Mouse (Mus musculus) midbrain, embryonic 12.5 days (tissue): ENCODE data around the gene Sult4a1. TPM values are rescaled to one million over a fixed set of nuclear protein-coding genes. Genes with fewer than 3 reads are reported as not detected.
"Not testable (repeated sequence)": the region's sequence is repeated elsewhere in the genome, so short reads cannot be mapped to it uniquely, and the experiment has no call there.

Source experiments
- ATAC-seq: fragments of 200-750 bp; cut with Nextera tagmentation; 2 replicates; pipeline ENCODE4 v1.8.0; 2017; ENCODE audit warnings: low read depth, moderate TSS enrichment, moderate library complexity; ENCODE audit not compliant: low FRiP score
- H3K27ac ChIP-seq: fragments of 300-500 bp; sonication (generic); replicated peaks from 2 replicates; pipeline ENCODE4 v1.5.1; 2016; ENCODE audit warnings: mild to moderate bottlenecking
- H3K27me3 ChIP-seq: fragments of 300-500 bp; sonication (generic); 2 replicates; pipeline ENCODE4 v1.6.1; 2016; ENCODE audit warnings: mild to moderate bottlenecking
- H3K36me3 ChIP-seq: fragments of 300-500 bp; sonication (generic); 2 replicates; pipeline ENCODE4 v1.6.1; 2016
- H3K4me1 ChIP-seq: fragments of 300-500 bp; sonication (generic); 2 replicates; pipeline ENCODE4 v1.6.1; 2016
- H3K4me2 ChIP-seq: fragments of 300-500 bp; sonication (generic); replicated peaks from 2 replicates; pipeline ENCODE4 v1.6.1; 2016; ENCODE audit warnings: mild to moderate bottlenecking, moderate library complexity
- H3K4me3 ChIP-seq: fragments of 300-500 bp; sonication (generic); 2 replicates; pipeline ENCODE4 v1.5.1; 2016; ENCODE audit warnings: mild to moderate bottlenecking
- H3K9ac ChIP-seq: fragments of 300-500 bp; sonication (generic); replicated peaks from 2 replicates; pipeline ENCODE4 v1.6.1; 2016; ENCODE audit warnings: mild to moderate bottlenecking, moderate library complexity
- H3K9me3 ChIP-seq: fragments of 300-500 bp; sonication (generic); 2 replicates; pipeline ENCODE4 v1.6.1; 2016; ENCODE audit warnings: mild to moderate bottlenecking
- WGBS: fragments of 180-500 bp; shearing (Covaris S2); methylation state at CpG from one replicate; pipeline ENCODE4 v1.1.7; 2016; 5-methylcytosine and 5-hydroxymethylcytosine counted together
- polyA plus RNA-seq: library from polyadenylated mRNA; unstranded; fragments of >200 nt; fragmentation: Nextera tagmentation; extraction: Ambion mirVana; gene quantifications from 2 replicates; pipeline ENCODE4 v1.2.1, GENCODE M21; 2016

Gene Sult4a1
- polyA plus RNA-seq, 1 experiment from 2014 or later: 19.1 TPM

DNA sequence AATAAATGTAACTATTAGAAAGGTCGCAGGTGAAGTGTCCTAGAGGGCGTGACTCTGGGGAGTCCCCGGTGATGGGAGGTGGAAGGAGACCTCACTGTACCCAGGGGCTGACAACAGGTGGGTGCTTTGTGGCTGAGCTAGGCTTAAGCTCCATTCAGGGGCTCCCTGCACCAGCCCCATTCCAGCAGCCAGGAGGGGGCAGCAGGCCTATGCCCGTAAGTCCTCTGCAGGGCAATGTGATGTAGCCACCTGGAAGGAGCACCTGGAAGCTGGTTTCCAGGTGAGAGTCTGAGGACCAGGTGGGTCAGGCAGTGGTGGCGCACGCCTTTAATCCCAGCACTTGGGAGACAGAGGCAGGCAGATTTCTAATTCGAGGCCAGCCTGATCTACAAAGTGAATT lies 18.5 kb upstream of the Sult4a1 start:
- no peaks in the 10 kb centered on the region for H3K4me1 ChIP-seq
- H3K4me3 ChIP-seq: no peak overlapping the region
- H3K27ac ChIP-seq: no peak overlapping the region
- H3K36me3 ChIP-seq: no peaks in the 10 kb centered on the region
- peaks cover 7% of the 10 kb centered on the region; the same call in 1 of the 2 replicates for H3K27me3 ChIP-seq
- H3K9ac ChIP-seq: no peak overlapping the region
- no peak overlapping the region for H3K4me2 ChIP-seq
- ATAC-seq: no peak
- WGBS: 73% methylated on average over 7 of the region's 7 CpGs
- H3K9me3 ChIP-seq: no peaks in the 10 kb centered on the region

DNA sequence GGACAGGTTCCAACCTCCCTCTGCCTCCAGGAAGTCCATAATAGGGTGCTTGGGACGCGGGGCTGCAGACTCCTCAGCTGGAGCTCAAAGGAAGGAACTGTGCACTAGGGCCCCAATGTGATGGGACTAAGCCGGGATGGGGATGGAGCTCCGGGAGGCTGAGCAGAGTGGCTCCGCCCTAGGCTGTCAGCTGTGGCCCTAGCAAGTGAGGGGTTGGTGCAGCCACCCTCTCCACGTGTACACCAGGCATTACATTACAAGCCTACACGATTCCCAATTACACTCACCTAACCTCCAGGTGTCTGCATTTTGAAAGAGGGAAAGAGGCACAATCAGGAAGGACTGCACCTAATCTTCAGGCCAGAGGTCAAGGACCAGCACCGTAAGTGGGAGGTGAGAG lies 17.5 kb upstream of the Sult4a1 start, which contains the start of gene Pnpla5:
Gene Pnpla5, minus strand, starts transcription at position 101 of the 400 bp plus-strand sequence.
- H3K4me2 ChIP-seq: no peak within 1 kb of the TSS
- no peak within 1 kb of the TSS for H3K27ac ChIP-seq
- H3K27me3 ChIP-seq: peaks cover 11% of the 10 kb centered on the region; the same call in 1 of the 2 replicates
- H3K9me3 ChIP-seq: no peaks in the 10 kb centered on the region
- no peaks in the 10 kb centered on the region for H3K4me1 ChIP-seq
- H3K9ac ChIP-seq: no peak within 1 kb of the TSS
- WGBS: 69% methylated on average over 8 of the region's 8 CpGs
- no peak for ATAC-seq
- H3K36me3 ChIP-seq: no peaks in the 10 kb centered on the region
- H3K4me3 ChIP-seq: no peak within 1 kb of the TSS

DNA sequence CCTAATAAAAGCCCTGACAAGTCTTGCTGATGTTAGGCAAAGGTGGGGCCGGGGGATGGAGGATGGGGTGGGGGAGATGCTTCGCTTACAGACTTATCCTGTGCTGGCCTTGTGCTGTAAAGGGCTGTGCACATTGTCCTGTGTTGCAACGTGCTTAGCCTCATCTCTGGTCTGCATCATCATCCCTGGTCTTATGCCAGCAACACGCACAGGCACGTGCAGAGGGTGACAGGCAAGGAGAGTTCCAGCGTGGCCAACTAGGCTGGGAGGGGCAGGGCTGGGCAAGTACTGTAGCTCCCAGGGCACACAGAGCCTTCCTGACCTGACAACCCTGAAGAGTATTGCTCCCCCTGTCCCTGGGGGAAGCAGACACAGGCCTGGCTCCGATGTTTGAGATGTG lies 15.5 kb upstream of the Sult4a1 start:
- Histone ChIP-seq H3K9me3 (no peaks in the 10 kb centered on the region; the same call in 1 of the 2 replicates), H3K9ac (no peak overlapping the region), H3K4me2 (no peak overlapping the region), H3K27me3 (peaks cover 11% of the 10 kb centered on the region; the same call in 1 of the 2 replicates), H3K4me3 (no peak overlapping the region), H3K36me3 (no peaks in the 10 kb centered on the region), H3K27ac (no peak overlapping the region), H3K4me1 (no peaks in the 10 kb centered on the region)
- WGBS: 87% methylated on average over 7 of the region's 7 CpGs
- ATAC-seq: no peak

DNA sequence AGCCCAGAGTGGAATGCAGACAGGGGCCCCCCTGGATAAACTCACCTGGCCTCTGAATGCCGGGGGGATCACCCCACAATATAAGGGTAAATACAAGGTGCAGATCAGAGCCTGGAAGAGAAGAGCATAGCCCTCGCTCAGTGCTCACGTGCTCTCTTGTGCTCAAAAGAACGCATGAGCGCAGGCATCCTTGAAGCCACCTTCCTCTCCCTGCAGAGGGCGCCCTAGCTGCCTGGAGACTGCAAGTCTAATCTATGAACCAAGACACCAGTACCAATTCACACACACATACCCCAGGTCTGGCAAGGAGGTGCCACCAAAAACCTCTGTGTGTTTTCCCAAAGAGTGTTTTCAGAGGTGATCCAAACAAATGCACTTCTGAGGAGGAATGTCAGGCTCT lies 15.1 kb upstream of the Sult4a1 start:
- Histone ChIP-seq H3K4me2 (no peak overlapping the region), H3K9ac (no peak overlapping the region), H3K27ac (no peak overlapping the region), H3K27me3 (peaks cover 11% of the 10 kb centered on the region; the same call in 1 of the 2 replicates), H3K9me3 (no peaks in the 10 kb centered on the region; the same call in 1 of the 2 replicates), H3K36me3 (no peaks in the 10 kb centered on the region), H3K4me3 (no peak overlapping the region), H3K4me1 (no peaks in the 10 kb centered on the region)
- no peak for ATAC-seq
- 26% methylated on average over 6 of the region's 6 CpGs for WGBS

DNA sequence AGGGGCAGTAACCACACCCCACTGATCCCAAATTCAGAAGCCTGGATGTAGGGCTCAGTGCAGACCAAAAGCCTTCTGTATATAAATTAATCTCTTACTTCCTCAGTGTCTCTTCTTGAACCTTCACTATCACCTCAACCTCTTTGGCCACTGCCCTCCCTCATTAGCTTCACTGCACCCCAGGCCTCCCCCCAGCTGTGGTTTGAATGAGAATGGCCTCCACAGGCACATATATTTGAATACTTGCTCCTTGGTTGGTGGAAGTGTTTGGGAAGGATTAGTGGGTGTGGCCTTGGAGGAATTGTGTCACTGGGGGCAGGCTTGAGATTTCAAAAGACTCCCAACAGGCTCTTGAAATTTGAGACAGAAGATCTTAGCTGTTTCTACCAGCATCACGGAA lies 10.9 kb upstream of the Sult4a1 start:
- Histone ChIP-seq H3K27ac (no peak overlapping the region), H3K4me3 (no peak overlapping the region), H3K9ac (no peak overlapping the region), H3K9me3 (no peaks in the 10 kb centered on the region; the same call in 1 of the 2 replicates), H3K4me2 (no peak overlapping the region), H3K4me1 (no peaks in the 10 kb centered on the region), H3K27me3 (peaks cover 16% of the 10 kb centered on the region), H3K36me3 (no peaks in the 10 kb centered on the region)
- ATAC-seq: no peak
- 88% methylated on average over 1 of the region's 1 CpGs for whole genome bisulfite sequencing

DNA sequence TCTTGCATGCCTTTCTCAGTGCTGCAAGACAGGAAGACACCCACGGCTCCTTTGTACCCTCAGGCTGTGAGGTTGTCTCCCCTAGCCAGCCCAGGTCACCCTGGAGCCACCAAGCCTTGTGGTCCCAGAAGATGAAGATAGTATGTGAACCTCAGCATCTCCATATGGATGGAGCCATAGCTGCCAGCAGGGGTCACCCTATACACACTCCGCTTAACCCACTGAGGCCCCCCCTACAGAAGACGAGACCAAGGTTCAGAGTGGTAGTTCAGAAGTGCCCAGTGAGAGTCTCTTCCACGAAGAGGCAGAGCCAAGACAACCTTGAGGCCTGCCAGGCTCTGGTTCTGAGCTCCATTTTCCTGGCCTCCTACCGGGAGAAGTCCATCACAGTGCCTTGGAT lies 10.2 kb upstream of the Sult4a1 start:
- H3K4me1 ChIP-seq: no peaks in the 10 kb centered on the region
- no peak overlapping the region for H3K27ac ChIP-seq
- peaks cover 16% of the 10 kb centered on the region for H3K27me3 ChIP-seq
- H3K4me3 ChIP-seq: no peak overlapping the region
- H3K9me3 ChIP-seq: no peaks in the 10 kb centered on the region; the same call in 1 of the 2 replicates
- H3K9ac ChIP-seq: no peak overlapping the region
- ATAC-seq: no peak
- H3K36me3 ChIP-seq: no peaks in the 10 kb centered on the region
- WGBS: 60% methylated on average over 5 of the region's 5 CpGs
- no peak overlapping the region for H3K4me2 ChIP-seq

DNA sequence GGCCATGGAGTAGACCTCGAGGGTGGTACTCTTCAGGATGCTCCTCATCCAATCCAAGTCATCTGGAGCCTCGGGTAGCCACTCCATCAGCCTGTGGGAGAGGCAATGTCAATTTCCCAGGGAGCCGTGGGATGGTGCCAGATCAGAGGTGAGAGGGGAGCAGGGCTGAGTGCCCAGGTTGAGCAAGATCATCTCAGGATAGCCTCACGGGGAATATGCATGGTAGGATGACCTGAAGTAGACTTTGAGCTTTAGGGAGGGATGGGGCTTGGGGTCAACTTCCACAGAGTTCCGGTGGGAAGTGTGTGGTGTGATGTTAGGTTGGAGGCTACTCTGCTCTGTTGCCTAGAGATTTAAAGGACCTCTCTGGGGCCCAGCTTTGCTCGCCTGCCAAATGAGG lies 8.3 kb upstream of the Sult4a1 start:
- Histone ChIP-seq H3K4me3 (no peak overlapping the region), H3K9me3 (no peaks in the 10 kb centered on the region; the same call in 1 of the 2 replicates), H3K27ac (no peak overlapping the region), H3K27me3 (peaks cover 19% of the 10 kb centered on the region), H3K36me3 (no peaks in the 10 kb centered on the region), H3K4me2 (no peak overlapping the region), H3K9ac (no peak overlapping the region), H3K4me1 (peaks cover 4% of the 10 kb centered on the region; the same call in 1 of the 2 replicates)
- no peak for ATAC-seq
- 82% methylated on average over 6 of the region's 6 CpGs for WGBS

DNA sequence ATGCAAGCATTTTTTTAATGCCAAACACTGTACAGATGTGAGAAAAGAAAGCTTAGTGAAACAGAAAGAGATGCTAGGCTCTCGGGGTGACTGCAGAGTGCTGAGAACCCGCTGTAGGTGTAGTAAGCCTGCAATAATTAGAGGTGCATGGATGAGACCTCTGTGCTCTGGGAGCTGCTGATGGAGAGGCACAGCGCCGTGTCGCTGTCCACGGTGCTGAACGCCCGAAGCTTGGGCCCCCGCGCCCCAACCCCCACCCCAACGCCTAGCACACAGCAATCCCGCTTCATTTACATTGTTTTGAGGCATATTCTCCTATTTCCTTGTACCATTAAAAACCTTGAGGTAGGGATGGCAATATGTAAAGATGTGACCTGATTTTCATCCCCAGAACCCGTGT lies 3.3 kb upstream of the Sult4a1 start:
- no peak overlapping the region for H3K27ac ChIP-seq
- peaks cover 60% of the 10 kb centered on the region for H3K27me3 ChIP-seq
- no peaks in the 10 kb centered on the region for H3K36me3 ChIP-seq
- H3K9ac ChIP-seq: no peak overlapping the region
- H3K4me1 ChIP-seq: peaks cover 17% of the 10 kb centered on the region
- H3K4me2 ChIP-seq: no peak overlapping the region
- no peak for ATAC-seq
- 8% methylated on average over 13 of the region's 13 CpGs for WGBS
- no peak overlapping the region for H3K4me3 ChIP-seq
- no peaks in the 10 kb centered on the region for H3K9me3 ChIP-seq

DNA sequence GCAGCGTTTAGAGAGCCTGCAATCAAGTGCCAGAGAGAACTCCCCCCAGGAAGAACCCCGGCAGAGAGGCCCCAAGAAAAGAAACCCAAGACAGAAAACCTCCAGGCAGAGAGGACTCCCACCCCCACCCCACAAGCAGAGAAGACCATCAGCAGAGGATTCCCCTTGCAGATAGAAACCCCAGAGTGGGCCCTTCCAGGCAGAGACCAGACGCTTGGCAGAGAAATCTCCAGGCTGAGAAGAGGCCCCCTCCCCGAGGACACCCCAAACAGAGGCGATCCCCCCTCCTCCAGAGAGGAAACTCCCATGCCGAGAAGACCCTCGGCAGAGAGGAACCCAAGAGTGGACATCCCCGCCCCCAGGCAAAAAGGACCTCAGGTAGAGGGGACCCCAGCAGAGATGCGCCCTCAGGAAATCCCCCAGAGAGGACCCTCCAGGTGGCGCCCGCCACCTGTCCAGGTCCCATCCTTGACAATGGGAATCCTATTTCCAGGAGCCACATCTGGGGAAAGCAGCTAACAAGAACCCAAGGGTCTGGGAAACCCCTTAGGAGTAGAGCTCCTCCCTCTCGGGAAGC lies 458 bp upstream of the Sult4a1 start:
- peaks cover 17% of the 10 kb centered on the region for H3K4me1 ChIP-seq

DNA sequence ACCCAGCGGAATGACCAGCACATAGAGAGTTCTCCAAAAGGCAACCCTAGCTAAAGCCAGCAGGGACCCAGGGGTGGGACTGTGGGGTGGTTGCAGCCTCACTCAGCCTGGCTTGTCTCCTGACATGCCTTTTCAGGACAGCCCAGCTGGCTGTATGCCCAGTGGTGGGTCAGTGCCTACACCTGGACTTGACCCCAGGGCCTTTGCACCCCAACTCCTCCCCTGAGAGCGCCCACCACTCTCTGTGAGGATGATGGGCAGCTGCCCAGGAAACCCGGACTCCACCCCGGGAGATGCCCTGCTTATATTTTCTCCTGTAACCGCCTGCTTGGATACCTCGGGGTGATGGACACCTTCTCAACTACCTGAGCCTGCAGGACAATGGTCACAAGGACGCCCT lies 928 bp downstream of the Sult4a1 start:
- H3K4me1 ChIP-seq: peaks cover 17% of the 10 kb centered on the region
- WGBS: 90% methylated on average over 7 of the region's 7 CpGs
- H3K27me3 ChIP-seq: peaks cover 55% of the 10 kb centered on the region
- H3K27ac ChIP-seq: no peak overlapping the region
- H3K9ac ChIP-seq: peak overlapping the region; percentile 47; the same call in 1 of the 2 replicates
- no peaks in the 10 kb centered on the region for H3K9me3 ChIP-seq
- ATAC-seq: 0 out of 2 replicates have a peak, but pooled peaks have one; percentile 6
- peak overlapping the region; percentile 59 for H3K4me3 ChIP-seq
- H3K36me3 ChIP-seq: no peaks in the 10 kb centered on the region
- peak overlapping the region; percentile 75 for H3K4me2 ChIP-seq

More for the DNA sequence above, 458 bp upstream of the Sult4a1 start:
- H3K27ac ChIP-seq: no peak overlapping the region
- peak overlapping the region; percentile 47 for H3K9ac ChIP-seq
- ATAC-seq: no peak
- H3K9me3 ChIP-seq: no peaks in the 10 kb centered on the region
- H3K4me2 ChIP-seq: peak overlapping the region; percentile 75
- H3K36me3 ChIP-seq: no peaks in the 10 kb centered on the region
- peaks cover 55% of the 10 kb centered on the region for H3K27me3 ChIP-seq
- 10% methylated on average over 12 of the region's 12 CpGs for WGBS
- peak overlapping the region; percentile 59 for H3K4me3 ChIP-seq

DNA sequence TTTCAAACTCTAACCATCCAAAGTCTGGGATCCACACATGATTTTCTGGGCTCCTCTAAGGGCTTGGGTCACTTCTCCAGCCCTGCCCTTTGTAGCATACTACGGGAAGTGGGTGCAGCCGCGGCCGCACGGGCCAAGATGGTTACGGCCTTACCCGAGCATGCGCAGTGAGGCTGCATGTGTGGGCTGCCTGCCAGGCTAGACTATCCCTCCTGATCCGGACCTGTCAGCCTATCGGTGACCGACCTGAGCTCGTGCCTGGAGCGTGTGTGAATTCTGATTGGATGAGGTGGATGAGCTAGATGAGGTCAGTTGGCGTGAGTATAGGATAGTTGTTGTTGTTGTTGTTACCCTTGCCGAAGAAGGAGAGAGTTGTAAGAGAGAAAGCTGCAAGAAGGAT lies 8.0 kb downstream of the Sult4a1 start:
- not testable (repeated sequence) for H3K4me1 ChIP-seq, H3K4me2 ChIP-seq, H3K27me3 ChIP-seq, ATAC-seq, H3K27ac ChIP-seq, H3K9me3 ChIP-seq, H3K4me3 ChIP-seq, H3K9ac ChIP-seq, H3K36me3 ChIP-seq
- 87% methylated on average over 15 of the region's 15 CpGs for WGBS

DNA sequence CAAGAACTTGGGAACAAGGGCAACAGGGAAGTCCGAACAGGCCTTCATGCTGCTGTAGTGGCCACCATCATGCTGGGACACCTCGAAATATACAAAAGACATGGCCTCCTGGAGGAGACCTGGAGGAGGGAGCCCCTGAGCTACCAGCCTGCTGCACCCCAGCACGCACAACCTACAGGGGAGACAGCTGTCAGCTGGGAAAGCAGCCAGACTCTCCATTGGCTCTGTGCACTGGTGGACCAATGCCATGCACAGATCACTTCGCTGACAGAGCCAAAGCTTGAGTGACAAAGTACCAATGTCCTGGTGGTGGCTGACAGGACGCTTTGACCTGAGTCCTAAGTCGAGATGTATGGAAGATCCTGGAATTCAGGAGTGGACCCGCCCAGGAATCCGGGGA lies 9.5 kb downstream of the Sult4a1 start:
- H3K9ac ChIP-seq: no peak overlapping the region
- no peak overlapping the region for H3K4me3 ChIP-seq
- H3K9me3 ChIP-seq: no peaks in the 10 kb centered on the region
- H3K4me2 ChIP-seq: no peak overlapping the region
- H3K4me1 ChIP-seq: no peaks in the 10 kb centered on the region
- 89% methylated on average over 8 of the region's 8 CpGs for WGBS
- no peak for ATAC-seq
- no peaks in the 10 kb centered on the region for H3K27me3 ChIP-seq
- no peak overlapping the region for H3K27ac ChIP-seq
- no peaks in the 10 kb centered on the region for H3K36me3 ChIP-seq

DNA sequence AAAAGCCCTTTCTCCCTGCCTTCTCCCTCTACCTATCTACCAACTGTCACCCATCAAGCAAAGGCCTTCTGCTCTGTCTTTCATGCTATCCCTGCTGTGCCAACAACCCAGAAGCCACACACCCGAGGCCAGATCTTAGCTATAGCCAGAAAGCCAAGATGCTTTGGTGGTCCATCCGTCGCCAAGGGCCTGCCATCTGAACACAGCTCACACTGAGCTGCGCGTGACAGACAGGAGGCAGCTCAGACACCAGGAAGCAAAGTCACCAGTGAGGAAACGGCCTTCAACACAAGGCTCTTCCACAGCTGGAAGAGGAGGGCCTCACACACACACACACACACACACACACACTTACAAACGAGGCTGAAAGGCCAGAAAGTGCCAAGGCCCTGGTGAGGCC lies 10.6 kb downstream of the Sult4a1 start:
- Histone ChIP-seq H3K36me3 (no peaks in the 10 kb centered on the region), H3K27me3 (no peaks in the 10 kb centered on the region), H3K9ac (no peak overlapping the region), H3K4me1 (no peaks in the 10 kb centered on the region), H3K4me2 (no peak overlapping the region), H3K27ac (no peak overlapping the region), H3K9me3 (no peaks in the 10 kb centered on the region), H3K4me3 (no peak overlapping the region)
- 80% methylated on average over 7 of the region's 7 CpGs for WGBS
- no peak for ATAC-seq
